Mouse (Mus musculus) cerebellum, postnatal 10 days (tissue): ENCODE data around the gene Ephb1.

Experiments
- DNase-seq, 2 experiments: peaks; one replicate each; pipeline ENCODE4 v3.0.0; 2021; ENCODE audit warnings: mixed read lengths in 2 of 2

Ephb1 gene

GRCm38 (mm10) chr9:101956228-101956627, 398.3 kb downstream of the Ephb1 start:
- DNase-seq = peak; percentile 42 to 47

GRCm38 (mm10) chr9:101954529-101954928, 400.0 kb downstream of the Ephb1 start:
- no peak for DNase-seq

GRCm38 (mm10) chr9:101950101-101950500, 404.4 kb downstream of the Ephb1 start:
- no peak for DNase-seq

GRCm38 (mm10) chr9:101945814-101946213, 408.7 kb downstream of the Ephb1 start:
- no peak for DNase-seq

GRCm38 (mm10) chr9:101945326-101945725, 409.2 kb downstream of the Ephb1 start:
- DNase-seq = peak; percentile 66 to 77

- no peak for DNase-seq
Observed at GRCm38 (mm10) chr9:101942058-101942669, 412.3 kb downstream of the Ephb1 start.

GRCm38 (mm10) chr9:101940182-101940581, 414.3 kb downstream of the Ephb1 start:
- DNase-seq = peak in 1 of 2 experiments; percentile 35

GRCm38 (mm10) chr9:101939006-101939405, 415.5 kb downstream of the Ephb1 start:
- peak; percentile 96 to 98 for DNase-seq

GRCm38 (mm10) chr9:101938066-101938465, 416.4 kb downstream of the Ephb1 start:
- peak; percentile 82 to 90 for DNase-seq

- DNase-seq = peak in 1 of 2 experiments; percentile 36
Observed at GRCm38 (mm10) chr9:101934887-101935286, 419.6 kb downstream of the Ephb1 start.

GRCm38 (mm10) chr9:101933946-101934573, 420.4 kb downstream of the Ephb1 start:
- peak; percentile 52 to 59 for DNase-seq

GRCm38 (mm10) chr9:101924829-101925228, 429.7 kb downstream of the Ephb1 start:
- DNase-seq = no peak

GRCm38 (mm10) chr9:101922846-101923245, 431.6 kb downstream of the Ephb1 start:
- DNase-seq = no peak

- DNase-seq = no peak
Observed at GRCm38 (mm10) chr9:101919324-101919723, 435.2 kb downstream of the Ephb1 start.

GRCm38 (mm10) chr9:101918771-101919170, 435.7 kb downstream of the Ephb1 start:
- DNase-seq = no peak

GRCm38 (mm10) chr9:101915082-101915481, 439.4 kb downstream of the Ephb1 start:
- no peak for DNase-seq

- DNase-seq = peak; percentile 60 to 61
Observed at GRCm38 (mm10) chr9:101911176-101911866, 443.2 kb downstream of the Ephb1 start.

- no peak for DNase-seq
Observed at GRCm38 (mm10) chr9:101909491-101909890, 445.0 kb downstream of the Ephb1 start.

GRCm38 (mm10) chr9:101908849-101909248, 445.6 kb downstream of the Ephb1 start:
- no peak for DNase-seq

GRCm38 (mm10) chr9:101907747-101908255, 446.7 kb downstream of the Ephb1 start:
- DNase-seq = no peak

- DNase-seq = no peak
Observed at GRCm38 (mm10) chr9:101903406-101903805, 451.1 kb downstream of the Ephb1 start.

GRCm38 (mm10) chr9:101897851-101898250, 456.6 kb downstream of the Ephb1 start:
- no peak for DNase-seq

- DNase-seq = peak; percentile 83 to 91
Observed at GRCm38 (mm10) chr9:101883295-101883694, 471.2 kb downstream of the Ephb1 start.
